Mouse (Mus musculus): Measurements from ENCODE around the gene Ksr1. TPM values are rescaled to one million over a fixed set of nuclear protein-coding genes. Genes with fewer than 3 reads are reported as not detected.
"Not testable (repeated sequence)": the region's sequence is repeated elsewhere in the genome, so short reads cannot be mapped to it uniquely, and the experiment has no call there.

The Ksr1 gene
- polyA plus RNA-seq, 1 experiment from 2014 or later, result 3.3 TPM

DNA sequence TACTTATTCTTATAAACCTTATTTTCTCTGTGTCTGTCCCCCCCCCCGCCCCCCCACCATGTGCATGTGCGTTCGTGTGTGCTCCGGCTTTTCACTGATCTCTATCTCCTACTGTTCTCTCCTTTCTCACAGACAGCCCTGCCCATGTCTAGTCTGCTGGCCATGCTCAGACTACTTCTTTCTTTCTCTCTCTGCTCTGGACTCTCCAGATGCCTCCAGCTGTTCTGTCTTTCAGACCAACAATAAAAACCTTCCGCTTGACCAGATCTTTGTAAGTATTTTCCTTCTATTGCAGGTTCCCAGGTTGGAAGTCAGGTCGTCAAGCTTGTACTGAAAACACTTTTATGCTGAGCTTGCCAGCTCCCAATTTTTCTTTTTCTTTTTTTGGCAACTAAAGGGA, 147.1 kb downstream of the Ksr1 start:
- Histone ChIP-seq H3K9me3 (replicated peaks; ENCODE audit: control insufficient read depth, low read length) (peaks cover 8% of the 10 kb centered on the region; the same call in 1 of the 2 replicates), H3K4me2 (ENCODE audit: low read depth, low read length) (no peak overlapping the region), H3K36me3 (ENCODE audit: control insufficient read depth, insufficient read depth) (no peaks in the 10 kb centered on the region), H3K4me1 (ENCODE audit: control insufficient read depth, insufficient read depth, low read length) (peaks cover 4% of the 10 kb centered on the region; the same call in 1 of the 2 replicates), H3K27me3 (ENCODE audit: control insufficient read depth, insufficient read depth, low read length) (no peaks in the 10 kb centered on the region), H3K4me3 (ENCODE audit: low read length) (no peak overlapping the region), H3K9ac (ENCODE audit: low read length) (no peak overlapping the region), H3K27ac (ENCODE audit: low read length) (no peak overlapping the region)
- 67% methylated on average over 6 of the region's 6 CpGs for WGBS
- ATAC-seq (replicated peaks; ENCODE audit: extremely low read depth, insufficient read depth, low FRiP score), result no peak

DNA sequence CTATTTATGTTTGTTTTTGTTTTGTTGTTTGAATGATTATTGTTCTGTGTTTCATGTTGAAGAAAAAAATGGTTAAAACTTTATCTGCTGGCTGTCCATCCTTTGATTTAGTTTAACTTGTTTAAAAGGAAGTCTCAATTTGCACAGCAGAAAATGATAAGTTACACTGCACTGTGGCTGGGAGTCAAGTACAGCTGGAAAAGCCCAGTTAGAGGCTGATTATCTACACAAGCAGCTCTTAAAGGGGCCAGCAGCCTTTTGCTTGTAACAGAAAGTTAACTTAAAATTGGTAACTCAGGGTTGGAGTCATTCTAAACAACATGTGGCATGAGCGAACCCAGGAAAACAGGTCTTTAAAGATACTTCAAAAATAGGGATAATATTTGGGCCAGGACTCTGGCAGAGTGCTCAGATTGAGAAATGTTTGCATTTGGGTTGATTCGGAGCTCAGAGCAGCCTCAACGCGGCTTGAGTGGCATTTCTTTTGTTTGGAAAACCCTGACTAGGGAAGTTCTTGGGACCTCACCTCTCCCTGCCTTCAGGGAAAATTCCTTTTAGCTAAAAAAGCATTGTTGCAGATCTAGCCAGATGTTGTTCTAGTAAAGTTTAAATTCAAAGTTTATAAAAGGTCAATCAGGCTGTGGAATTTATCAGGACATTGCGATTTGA, 155.2 kb downstream of the Ksr1 start:
- H3K4me1 ChIP-seq (ENCODE audit: control insufficient read depth, insufficient read depth, low read length); H3K4me3 ChIP-seq (ENCODE audit: low read length); H3K27ac ChIP-seq (ENCODE audit: low read length); ATAC-seq (replicated peaks; ENCODE audit: extremely low read depth, insufficient read depth, low FRiP score); H3K9ac ChIP-seq (ENCODE audit: low read length); H3K36me3 ChIP-seq (ENCODE audit: control insufficient read depth, insufficient read depth); H3K4me2 ChIP-seq (ENCODE audit: low read depth, low read length); H3K9me3 ChIP-seq (replicated peaks; ENCODE audit: control insufficient read depth, low read length); H3K27me3 ChIP-seq (ENCODE audit: control insufficient read depth, insufficient read depth, low read length): not testable (repeated sequence)
- WGBS, result 81% methylated on average over 5 of the region's 5 CpGs

DNA sequence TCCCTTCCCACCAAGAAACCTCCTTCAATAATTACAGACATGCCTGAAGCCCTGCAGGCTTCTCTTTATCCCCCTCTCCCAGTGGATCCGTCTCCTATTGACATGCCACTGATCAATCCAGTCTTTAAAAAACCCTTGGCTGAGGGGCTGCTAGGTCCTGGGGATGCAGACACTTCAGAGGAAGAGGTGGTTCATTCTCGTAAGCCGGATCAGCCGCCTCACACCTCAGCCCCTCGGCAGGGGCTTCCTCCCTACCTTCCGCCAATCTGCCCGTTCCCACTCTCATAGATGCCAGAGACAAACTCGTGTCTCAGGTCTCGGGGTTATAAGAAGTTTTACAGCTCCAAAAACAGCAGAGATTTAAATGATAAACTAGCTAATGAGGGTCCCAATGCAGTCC, 156.1 kb downstream of the Ksr1 start:
- no peak overlapping the region for H3K9ac ChIP-seq (ENCODE audit: low read length)
- H3K4me3 ChIP-seq (ENCODE audit: low read length), result no peak overlapping the region
- no peak overlapping the region for H3K27ac ChIP-seq (ENCODE audit: low read length)
- WGBS, result 91% methylated on average over 9 of the region's 9 CpGs
- H3K27me3 ChIP-seq (ENCODE audit: control insufficient read depth, insufficient read depth, low read length), result no peaks in the 10 kb centered on the region
- peaks cover 2% of the 10 kb centered on the region for H3K4me1 ChIP-seq (ENCODE audit: control insufficient read depth, insufficient read depth, low read length)
- no peak overlapping the region for H3K4me2 ChIP-seq (ENCODE audit: low read depth, low read length)
- peaks cover 7% of the 10 kb centered on the region for H3K9me3 ChIP-seq (replicated peaks; ENCODE audit: control insufficient read depth, low read length)
- no peak for ATAC-seq (replicated peaks; ENCODE audit: extremely low read depth, insufficient read depth, low FRiP score)
- no peaks in the 10 kb centered on the region for H3K36me3 ChIP-seq (ENCODE audit: control insufficient read depth, insufficient read depth)

DNA sequence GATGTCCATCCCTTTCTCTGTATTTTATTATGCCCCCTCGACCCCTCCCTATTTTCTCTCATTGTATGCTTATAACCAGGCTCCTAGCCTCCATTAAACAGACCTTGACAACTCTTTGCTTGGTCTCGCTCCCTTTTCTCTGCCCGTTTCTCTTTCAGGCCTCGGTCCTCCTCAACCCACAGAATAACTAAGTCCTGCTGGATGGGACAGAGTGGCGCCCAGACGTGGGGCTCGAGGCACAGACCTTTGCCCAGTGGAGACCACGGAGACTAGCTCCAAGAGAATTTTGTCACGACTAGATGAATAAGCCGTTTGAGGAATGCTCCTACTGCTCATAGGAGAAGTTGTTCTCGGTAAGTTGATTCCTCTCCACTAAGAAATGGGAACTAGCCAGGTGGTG, 157.0 kb downstream of the Ksr1 start:
- H3K9ac ChIP-seq (ENCODE audit: low read length); H3K27me3 ChIP-seq (ENCODE audit: control insufficient read depth, insufficient read depth, low read length); H3K27ac ChIP-seq (ENCODE audit: low read length); H3K4me3 ChIP-seq (ENCODE audit: low read length); ATAC-seq (replicated peaks; ENCODE audit: extremely low read depth, insufficient read depth, low FRiP score); H3K36me3 ChIP-seq (ENCODE audit: control insufficient read depth, insufficient read depth); H3K4me2 ChIP-seq (ENCODE audit: low read depth, low read length); H3K4me1 ChIP-seq (ENCODE audit: control insufficient read depth, insufficient read depth, low read length); H3K9me3 ChIP-seq (replicated peaks; ENCODE audit: control insufficient read depth, low read length): not testable (repeated sequence)
- 86% methylated on average over 11 of the region's 11 CpGs for WGBS

DNA sequence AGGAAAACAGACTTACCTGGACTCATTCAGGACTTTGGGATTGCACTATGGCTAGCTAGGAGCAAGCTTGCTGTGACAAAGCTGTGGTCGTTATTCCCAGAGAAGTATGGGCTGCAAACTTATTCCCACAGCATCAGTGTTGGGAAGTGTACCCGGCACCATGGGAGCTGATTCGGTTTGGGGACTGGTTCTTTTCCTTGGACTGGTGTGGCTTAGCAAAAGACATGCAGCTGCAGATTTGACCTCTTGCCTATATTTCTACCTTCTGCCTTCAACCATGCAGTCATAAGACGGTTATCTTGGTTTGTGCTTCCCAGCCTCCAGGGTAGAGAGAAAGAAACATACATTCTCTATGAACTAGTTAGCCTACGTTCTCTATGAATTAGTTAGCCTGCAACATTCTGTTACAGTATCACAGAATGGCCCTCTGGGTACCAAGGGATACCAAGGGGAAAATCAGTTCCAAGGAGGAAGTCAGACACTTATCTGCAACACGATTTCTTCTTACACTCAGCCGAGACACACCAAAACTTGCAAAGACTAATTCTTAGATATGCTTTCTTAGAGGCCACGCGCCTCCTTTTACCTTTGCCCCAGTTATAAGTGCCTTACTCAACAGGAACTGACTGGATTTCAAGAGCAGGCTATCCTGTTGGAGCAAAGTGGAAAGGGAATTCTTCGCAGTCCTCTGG, 159.8 kb downstream of the Ksr1 start:
- H3K9ac ChIP-seq (ENCODE audit: low read length), result no peak overlapping the region
- ATAC-seq (replicated peaks; ENCODE audit: extremely low read depth, insufficient read depth, low FRiP score), result no peak
- H3K27ac ChIP-seq (ENCODE audit: low read length), result no peak overlapping the region
- no peak overlapping the region for H3K4me2 ChIP-seq (ENCODE audit: low read depth, low read length)
- WGBS, result 79% methylated on average over 10 of the region's 10 CpGs
- no peaks in the 10 kb centered on the region for H3K36me3 ChIP-seq (ENCODE audit: control insufficient read depth, insufficient read depth)
- peaks cover 4% of the 10 kb centered on the region for H3K4me1 ChIP-seq (ENCODE audit: control insufficient read depth, insufficient read depth, low read length)
- peaks cover 7% of the 10 kb centered on the region for H3K9me3 ChIP-seq (replicated peaks; ENCODE audit: control insufficient read depth, low read length)
- no peak overlapping the region for H3K4me3 ChIP-seq (ENCODE audit: low read length)
- no peaks in the 10 kb centered on the region for H3K27me3 ChIP-seq (ENCODE audit: control insufficient read depth, insufficient read depth, low read length)

DNA sequence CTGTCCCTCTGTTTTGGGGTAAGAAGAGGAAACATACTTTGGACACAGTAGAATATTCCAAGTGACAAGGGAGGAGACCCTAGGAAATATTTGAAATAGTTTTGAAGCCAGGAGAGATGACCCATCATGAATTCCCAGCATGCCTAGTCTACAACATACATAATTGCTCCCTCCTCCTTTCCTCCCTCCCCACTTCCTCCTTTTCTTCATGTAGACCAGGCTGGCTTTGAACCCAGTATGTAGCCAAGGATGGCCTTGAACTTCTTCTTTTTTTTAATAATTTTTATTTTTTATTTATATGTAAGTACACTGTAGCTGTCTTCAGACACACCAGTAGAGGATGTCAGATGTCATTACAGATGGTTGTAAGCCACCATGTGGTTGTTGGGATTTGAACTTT, 160.7 kb downstream of the Ksr1 start:
- no peak for ATAC-seq (replicated peaks; ENCODE audit: extremely low read depth, insufficient read depth, low FRiP score)

DNA sequence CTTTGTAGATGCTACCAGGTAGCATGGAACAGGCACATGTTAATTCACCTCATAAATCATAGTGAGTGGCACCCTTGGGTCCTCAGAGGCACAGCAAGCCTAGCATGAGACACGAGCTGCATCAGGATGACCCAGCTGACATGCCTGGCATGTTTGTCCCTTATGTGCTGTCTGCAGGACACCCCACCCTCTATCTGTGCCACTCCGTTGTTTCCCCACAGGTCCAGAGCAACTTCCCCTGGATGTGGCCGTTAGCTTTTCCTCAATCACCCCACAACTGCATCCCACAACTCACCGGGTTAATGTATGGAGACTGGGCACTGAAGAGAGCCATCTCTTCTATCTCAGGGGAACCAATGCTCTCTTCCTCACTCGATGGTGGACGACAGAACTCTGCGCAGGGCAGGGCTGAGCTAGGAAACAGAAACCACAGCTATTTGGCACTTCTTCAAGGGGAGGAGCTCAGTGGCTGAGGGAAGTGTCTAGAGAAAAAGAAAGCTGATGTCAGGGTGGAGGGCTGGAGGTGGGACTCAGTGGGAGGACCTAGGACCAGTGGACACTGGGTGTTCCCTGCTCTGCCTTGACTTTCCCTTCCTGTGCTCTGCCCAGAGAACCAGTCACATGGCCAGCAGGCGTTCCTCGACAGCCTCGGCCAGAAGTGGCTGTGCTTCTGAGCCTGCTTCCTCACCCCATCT, 161.6 kb downstream of the Ksr1 start, which contains the start of gene Lgals9:
Gene Lgals9, minus strand, starts transcription at position 464 of the 695 bp plus-strand sequence.
- no peaks in the 10 kb centered on the region; the same call in 1 of the 2 replicates for H3K9me3 ChIP-seq (replicated peaks; ENCODE audit: control insufficient read depth, low read length)
- peak within 1 kb of the TSS; percentile 59 for H3K27ac ChIP-seq (ENCODE audit: low read length)
- peaks cover 7% of the 10 kb centered on the region for H3K4me1 ChIP-seq (ENCODE audit: control insufficient read depth, insufficient read depth, low read length)
- 40% methylated on average over 10 of the region's 10 CpGs for WGBS
- peak; percentile 82 for ATAC-seq (replicated peaks; ENCODE audit: extremely low read depth, insufficient read depth, low FRiP score)
- no peaks in the 10 kb centered on the region for H3K36me3 ChIP-seq (ENCODE audit: control insufficient read depth, insufficient read depth)
- H3K9ac ChIP-seq (ENCODE audit: low read length), result peak within 1 kb of the TSS; percentile 71
- H3K4me2 ChIP-seq (ENCODE audit: low read depth, low read length), result peak within 1 kb of the TSS; percentile 53
- peak within 1 kb of the TSS; percentile 53 for H3K4me3 ChIP-seq (ENCODE audit: low read length)
- no peaks in the 10 kb centered on the region for H3K27me3 ChIP-seq (ENCODE audit: control insufficient read depth, insufficient read depth, low read length)

More for the DNA sequence above, 160.7 kb downstream of the Ksr1 start:
- H3K4me1 ChIP-seq (ENCODE audit: control insufficient read depth, insufficient read depth, low read length), result peaks cover 7% of the 10 kb centered on the region
- no peak overlapping the region for H3K4me2 ChIP-seq (ENCODE audit: low read depth, low read length)
- no peak overlapping the region for H3K9ac ChIP-seq (ENCODE audit: low read length)
- peak overlapping the region; percentile 41 for H3K27ac ChIP-seq (ENCODE audit: low read length)
- H3K9me3 ChIP-seq (replicated peaks; ENCODE audit: control insufficient read depth, low read length), result peaks cover 4% of the 10 kb centered on the region
- H3K36me3 ChIP-seq (ENCODE audit: control insufficient read depth, insufficient read depth), result no peaks in the 10 kb centered on the region
- H3K4me3 ChIP-seq (ENCODE audit: low read length), result no peak overlapping the region
- no peaks in the 10 kb centered on the region for H3K27me3 ChIP-seq (ENCODE audit: control insufficient read depth, insufficient read depth, low read length)

DNA sequence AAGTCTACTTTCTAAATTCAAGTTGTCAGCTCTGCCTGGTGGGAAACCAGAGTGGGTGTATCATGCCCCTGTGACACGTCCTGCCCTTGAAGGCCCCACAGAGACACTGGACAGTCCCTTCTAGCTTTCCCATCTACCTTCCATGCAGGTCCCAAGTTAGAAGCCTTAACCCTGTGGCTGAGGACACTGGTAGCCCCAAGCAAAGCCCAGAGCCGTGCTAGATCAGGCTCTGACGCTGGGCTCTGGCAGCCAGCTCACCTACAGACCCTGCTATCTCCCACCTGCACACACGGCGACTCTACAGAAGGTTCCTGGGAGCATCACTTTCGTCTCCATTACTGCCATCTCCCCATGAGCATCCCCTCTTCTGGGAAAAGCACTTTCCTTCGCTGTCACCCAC, 162.7 kb downstream of the Ksr1 start:
- H3K27me3 ChIP-seq (ENCODE audit: control insufficient read depth, insufficient read depth, low read length), result no peaks in the 10 kb centered on the region
- peak overlapping the region; percentile 59; the same call in 1 of the 2 replicates for H3K27ac ChIP-seq (ENCODE audit: low read length)
- 0 out of 2 replicates have a peak overlapping the region, but pooled peaks have one; percentile 32 for H3K9ac ChIP-seq (ENCODE audit: low read length)
- ATAC-seq (replicated peaks; ENCODE audit: extremely low read depth, insufficient read depth, low FRiP score), result no peak
- peak overlapping the region; percentile 53 for H3K4me2 ChIP-seq (ENCODE audit: low read depth, low read length)
- H3K4me3 ChIP-seq (ENCODE audit: low read length), result peak overlapping the region; percentile 53
- peaks cover 7% of the 10 kb centered on the region for H3K4me1 ChIP-seq (ENCODE audit: control insufficient read depth, insufficient read depth, low read length)
- no peaks in the 10 kb centered on the region for H3K9me3 ChIP-seq (replicated peaks; ENCODE audit: control insufficient read depth, low read length)
- H3K36me3 ChIP-seq (ENCODE audit: control insufficient read depth, insufficient read depth), result no peaks in the 10 kb centered on the region
- WGBS, result 82% methylated on average over 7 of the region's 7 CpGs

All from heart, embryonic 16.5 days (tissue).